Mouse (Mus musculus): ENCODE measurements at regions not wholly inside any gene's neighbourhood (a gene's known extent, or its start where the extent isn't known, plus 50 kb on each side); places are given as distances from the start of the nearest gene placed in this dataset.
"Not testable (repeated sequence)": the region's sequence is repeated elsewhere in the genome, so short reads cannot be mapped to it uniquely, and the experiment has no call there.

DNA sequence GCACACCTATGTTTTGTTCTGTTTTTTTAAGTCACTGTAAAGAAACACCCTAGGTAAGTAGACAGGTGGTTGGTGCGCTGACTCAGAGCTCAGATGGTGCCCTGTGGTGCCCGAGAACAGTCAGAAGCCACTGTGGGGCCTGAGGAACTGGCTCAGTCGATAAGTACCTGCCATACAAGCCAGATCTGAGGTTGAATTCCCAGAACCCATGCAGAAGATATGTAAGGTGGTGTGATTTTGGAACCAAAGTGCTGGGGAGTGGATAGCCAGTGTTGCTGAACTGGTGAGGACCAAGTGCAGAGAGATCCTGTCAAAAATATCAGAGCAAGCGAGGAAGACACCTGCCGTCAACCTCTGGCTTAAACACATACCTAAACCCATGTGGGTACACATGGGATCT is 65.4 kb downstream of the Chst1 start:
- H3K9me3 ChIP-seq (ENCODE audit: control insufficient read depth, insufficient read depth, low read depth, low read length): no peaks in the 10 kb centered on the region
- no peak for DNase-seq (ENCODE audit: low read depth, low spot score)
- no peak for TF ChIP-seq ZC3H11A (IDR thresholded peaks at IDR 0.05; ENCODE audit: borderline replicate concordance, low read depth, low read length)
- peaks cover 3 to 7% of the 10 kb centered on the region in 2 experiments; a peak in 2 of 4 replicates for H3K4me1 ChIP-seq (ENCODE audit: control insufficient read depth in 2 of 2, insufficient read depth in 2 of 2, low read length in 2 of 2, poor library complexity in 1 of 2)
- in situ Hi-C loops (cut with MboI; ENCODE audit: low sequenced_read_pairs in 2 of 2, unreplicated experiment in 2 of 2): no loop called here
- peaks cover 3% of the 10 kb centered on the region; the same call in 1 of the 2 replicates for H3K36me3 ChIP-seq (ENCODE audit: control insufficient read depth, insufficient read depth, low read length, poor library complexity, severe bottlenecking)
- H3K4me3 ChIP-seq (ENCODE audit: insufficient read depth in 1 of 2, low read depth in 1 of 2, low read length in 2 of 2, poor library complexity in 1 of 2, severe bottlenecking in 1 of 2): no peak overlapping the region
- H3K27ac ChIP-seq (ENCODE audit: insufficient read depth, low read depth, low read length, poor library complexity, severe bottlenecking): no peak overlapping the region
- H3K9ac ChIP-seq (ENCODE audit: insufficient read depth, low read depth, low read length, poor library complexity, severe bottlenecking): no peak overlapping the region

DNA sequence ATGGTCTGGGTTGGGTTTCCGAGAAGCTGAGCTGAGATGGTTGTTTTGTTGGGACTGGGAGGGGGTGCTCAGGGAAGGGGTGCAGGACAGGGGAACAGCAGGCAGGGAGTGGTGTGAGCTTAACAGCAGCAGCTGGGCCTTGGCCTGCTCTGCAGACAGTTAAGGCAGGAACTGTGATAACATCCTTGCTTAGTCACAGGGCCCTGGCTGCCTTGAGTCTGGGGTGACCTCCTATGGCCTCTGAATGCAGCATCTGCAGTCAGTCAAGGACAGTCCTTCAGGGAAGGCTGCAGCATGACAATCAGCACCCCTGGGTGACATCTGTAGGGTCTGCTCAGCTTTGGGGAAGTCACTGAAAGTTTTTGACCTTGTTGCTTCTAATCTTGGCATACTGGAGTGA is 67.7 kb downstream of the Chst1 start:
- no peak overlapping the region for H3K4me3 ChIP-seq (ENCODE audit: insufficient read depth in 1 of 2, low read depth in 1 of 2, low read length in 2 of 2, poor library complexity in 1 of 2, severe bottlenecking in 1 of 2)
- peaks cover 3 to 11% of the 10 kb centered on the region in 2 experiments; a peak in 2 of 4 replicates for H3K4me1 ChIP-seq (ENCODE audit: control insufficient read depth in 2 of 2, insufficient read depth in 2 of 2, low read length in 2 of 2, poor library complexity in 1 of 2)
- DNase-seq (ENCODE audit: low read depth, low spot score): no peak
- peaks cover 3% of the 10 kb centered on the region; the same call in 1 of the 2 replicates for H3K36me3 ChIP-seq (ENCODE audit: control insufficient read depth, insufficient read depth, low read length, poor library complexity, severe bottlenecking)
- no peak overlapping the region for H3K9ac ChIP-seq (ENCODE audit: insufficient read depth, low read depth, low read length, poor library complexity, severe bottlenecking)
- no peak overlapping the region for H3K27ac ChIP-seq (ENCODE audit: insufficient read depth, low read depth, low read length, poor library complexity, severe bottlenecking)
- in situ Hi-C loops (cut with MboI; ENCODE audit: low sequenced_read_pairs in 2 of 2, unreplicated experiment in 2 of 2): no loop called here
- TF ChIP-seq CHD2 (IDR thresholded peaks at IDR 0.05; ENCODE audit: low read depth, low read length): no peak
- no peak for TF ChIP-seq ZC3H11A (IDR thresholded peaks at IDR 0.05; ENCODE audit: borderline replicate concordance, low read depth, low read length)
- TF ChIP-seq MAFK (IDR thresholded peaks at IDR 0.05; ENCODE audit: insufficient read depth, low read depth, low read length): no peak
- TF ChIP-seq HCFC1 (IDR thresholded peaks at IDR 0.05; ENCODE audit: borderline replicate concordance, insufficient read depth, low read length): no peak
- TF ChIP-seq ZNF384 (IDR thresholded peaks at IDR 0.05; ENCODE audit: low read depth, low read length): no peak
- H3K9me3 ChIP-seq (ENCODE audit: control insufficient read depth, insufficient read depth, low read depth, low read length): no peaks in the 10 kb centered on the region

DNA sequence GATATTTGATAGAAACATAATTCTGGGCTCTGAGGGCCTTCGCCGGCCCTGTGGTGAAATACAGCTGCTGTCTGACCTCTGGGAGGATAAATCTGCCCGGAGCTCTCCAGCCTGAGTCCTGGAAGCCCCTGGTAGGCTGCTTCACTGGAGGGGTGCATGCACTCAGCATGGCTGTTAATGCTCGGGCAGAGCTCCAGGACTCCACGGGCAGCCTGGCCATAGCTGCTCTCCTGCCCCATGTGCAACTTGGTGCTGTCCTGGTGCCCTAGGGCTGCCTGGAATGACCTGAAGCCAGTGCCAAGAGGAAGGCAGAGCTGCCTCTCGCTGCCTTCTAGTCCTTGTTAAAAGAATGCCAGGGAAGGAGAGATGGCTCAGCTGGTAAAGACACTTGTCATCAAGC is 68.2 kb downstream of the Chst1 start:
- H3K9ac ChIP-seq (ENCODE audit: insufficient read depth, low read depth, low read length, poor library complexity, severe bottlenecking): no peak overlapping the region
- peaks cover 3 to 11% of the 10 kb centered on the region in 2 experiments; a peak in 2 of 4 replicates for H3K4me1 ChIP-seq (ENCODE audit: control insufficient read depth in 2 of 2, insufficient read depth in 2 of 2, low read length in 2 of 2, poor library complexity in 1 of 2)
- no peak overlapping the region for H3K4me3 ChIP-seq (ENCODE audit: insufficient read depth in 1 of 2, low read depth in 1 of 2, low read length in 2 of 2, poor library complexity in 1 of 2, severe bottlenecking in 1 of 2)
- TF ChIP-seq ZC3H11A (IDR thresholded peaks at IDR 0.05; ENCODE audit: borderline replicate concordance, low read depth, low read length) (no peak), ZNF384 (IDR thresholded peaks at IDR 0.05; ENCODE audit: low read depth, low read length) (no peak), CHD2 (IDR thresholded peaks at IDR 0.05; ENCODE audit: low read depth, low read length) (no peak), MAFK (IDR thresholded peaks at IDR 0.05; ENCODE audit: insufficient read depth, low read depth, low read length) (no peak), HCFC1 (IDR thresholded peaks at IDR 0.05; ENCODE audit: borderline replicate concordance, insufficient read depth, low read length) (no peak)
- in situ Hi-C loops (cut with MboI; ENCODE audit: low sequenced_read_pairs in 2 of 2, unreplicated experiment in 2 of 2): no loop called here
- peaks cover 3% of the 10 kb centered on the region; the same call in 1 of the 2 replicates for H3K36me3 ChIP-seq (ENCODE audit: control insufficient read depth, insufficient read depth, low read length, poor library complexity, severe bottlenecking)
- H3K27ac ChIP-seq (ENCODE audit: insufficient read depth, low read depth, low read length, poor library complexity, severe bottlenecking): no peak overlapping the region
- no peak for DNase-seq (ENCODE audit: low read depth, low spot score)
- H3K9me3 ChIP-seq (ENCODE audit: control insufficient read depth, insufficient read depth, low read depth, low read length): no peaks in the 10 kb centered on the region

DNA sequence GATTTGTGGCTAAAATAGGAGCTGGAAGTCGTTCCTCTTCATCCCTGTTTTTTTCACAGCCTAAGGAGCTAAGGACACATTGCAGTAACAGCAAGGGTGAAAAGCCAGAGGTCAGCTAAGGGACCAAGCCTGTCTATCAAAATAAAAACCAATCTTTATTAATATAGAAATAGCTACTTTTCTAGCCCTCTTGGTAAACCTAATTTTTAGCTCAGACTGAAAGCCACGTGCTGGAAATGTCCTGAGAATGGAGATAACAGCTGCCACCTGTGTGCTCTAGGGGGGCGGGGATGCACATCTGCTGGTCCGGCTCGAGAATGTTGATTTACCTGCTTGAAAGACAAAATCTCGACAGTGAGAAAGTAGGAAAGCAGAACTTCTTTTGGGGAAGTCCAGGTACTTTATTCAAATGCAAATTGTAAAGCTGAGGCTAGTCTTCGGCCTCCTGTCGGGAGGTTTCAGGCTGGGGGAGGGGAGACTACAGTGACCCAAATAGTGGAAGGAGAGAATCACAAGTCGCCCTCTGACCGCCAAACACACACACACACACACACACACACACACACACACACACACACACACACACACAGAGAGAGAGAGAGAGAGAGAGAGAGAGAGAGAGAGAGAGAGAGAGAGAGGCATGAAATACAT is 70.0 kb downstream of the Chst1 start:
- H3K36me3 ChIP-seq (ENCODE audit: control insufficient read depth, insufficient read depth, low read length, poor library complexity, severe bottlenecking); H3K9me3 ChIP-seq (ENCODE audit: control insufficient read depth, insufficient read depth, low read depth, low read length); H3K4me1 ChIP-seq (ENCODE audit: control insufficient read depth in 2 of 2, insufficient read depth in 2 of 2, low read length in 2 of 2, poor library complexity in 1 of 2); H3K9ac ChIP-seq (ENCODE audit: insufficient read depth, low read depth, low read length, poor library complexity, severe bottlenecking); H3K4me3 ChIP-seq (ENCODE audit: insufficient read depth in 1 of 2, low read depth in 1 of 2, low read length in 2 of 2, poor library complexity in 1 of 2, severe bottlenecking in 1 of 2); H3K27ac ChIP-seq (ENCODE audit: insufficient read depth, low read depth, low read length, poor library complexity, severe bottlenecking); in situ Hi-C loops (cut with MboI; ENCODE audit: low sequenced_read_pairs in 2 of 2, unreplicated experiment in 2 of 2); DNase-seq (ENCODE audit: low read depth, low spot score): not testable (repeated sequence)

DNA sequence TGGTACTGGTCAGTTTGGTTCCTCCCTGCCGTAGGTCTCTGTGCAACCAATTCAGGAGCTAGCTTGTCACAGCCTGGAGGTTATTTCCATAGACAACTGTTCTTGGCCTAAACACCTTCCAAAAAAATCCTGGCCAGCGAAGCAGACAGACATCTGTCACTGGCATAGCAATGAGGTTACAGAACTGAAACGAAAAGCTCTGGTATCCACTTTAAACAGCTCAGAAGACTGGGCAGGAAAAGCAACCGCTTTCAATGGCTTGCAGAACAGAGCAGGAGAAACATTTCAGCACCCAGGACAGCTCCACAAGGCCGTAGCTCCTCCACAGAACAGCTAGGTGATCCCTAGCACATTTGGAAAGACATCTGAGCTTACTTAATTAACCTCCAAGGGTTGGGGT is 72.1 kb downstream of the Chst1 start:
- H3K4me1 ChIP-seq (ENCODE audit: control insufficient read depth in 2 of 2, insufficient read depth in 2 of 2, low read length in 2 of 2, poor library complexity in 1 of 2): peaks cover 0 to 9% of the 10 kb centered on the region in 2 experiments; a peak in 1 of 4 replicates
- peaks cover 3% of the 10 kb centered on the region; the same call in 1 of the 2 replicates for H3K36me3 ChIP-seq (ENCODE audit: control insufficient read depth, insufficient read depth, low read length, poor library complexity, severe bottlenecking)
- no peak overlapping the region for H3K9ac ChIP-seq (ENCODE audit: insufficient read depth, low read depth, low read length, poor library complexity, severe bottlenecking)
- in situ Hi-C loops (cut with MboI; ENCODE audit: low sequenced_read_pairs in 2 of 2, unreplicated experiment in 2 of 2): no loop called here
- H3K4me3 ChIP-seq (ENCODE audit: insufficient read depth in 1 of 2, low read depth in 1 of 2, low read length in 2 of 2, poor library complexity in 1 of 2, severe bottlenecking in 1 of 2): no peak overlapping the region
- H3K9me3 ChIP-seq (ENCODE audit: control insufficient read depth, insufficient read depth, low read depth, low read length): no peaks in the 10 kb centered on the region
- TF ChIP-seq HCFC1 (IDR thresholded peaks at IDR 0.05; ENCODE audit: borderline replicate concordance, insufficient read depth, low read length): no peak
- TF ChIP-seq ZC3H11A (IDR thresholded peaks at IDR 0.05; ENCODE audit: borderline replicate concordance, low read depth, low read length): no peak
- no peak for TF ChIP-seq ZNF384 (IDR thresholded peaks at IDR 0.05; ENCODE audit: low read depth, low read length)
- TF ChIP-seq CHD2 (IDR thresholded peaks at IDR 0.05; ENCODE audit: low read depth, low read length): no peak
- TF ChIP-seq MAFK (IDR thresholded peaks at IDR 0.05; ENCODE audit: insufficient read depth, low read depth, low read length): no peak
- DNase-seq (ENCODE audit: low read depth, low spot score): peak; percentile 60
- H3K27ac ChIP-seq (ENCODE audit: insufficient read depth, low read depth, low read length, poor library complexity, severe bottlenecking): no peak overlapping the region

All from ES-E14 (cell line).